11 mouse cellular contexts compared by ENCODE assay signal in the genomic region with DNA sequence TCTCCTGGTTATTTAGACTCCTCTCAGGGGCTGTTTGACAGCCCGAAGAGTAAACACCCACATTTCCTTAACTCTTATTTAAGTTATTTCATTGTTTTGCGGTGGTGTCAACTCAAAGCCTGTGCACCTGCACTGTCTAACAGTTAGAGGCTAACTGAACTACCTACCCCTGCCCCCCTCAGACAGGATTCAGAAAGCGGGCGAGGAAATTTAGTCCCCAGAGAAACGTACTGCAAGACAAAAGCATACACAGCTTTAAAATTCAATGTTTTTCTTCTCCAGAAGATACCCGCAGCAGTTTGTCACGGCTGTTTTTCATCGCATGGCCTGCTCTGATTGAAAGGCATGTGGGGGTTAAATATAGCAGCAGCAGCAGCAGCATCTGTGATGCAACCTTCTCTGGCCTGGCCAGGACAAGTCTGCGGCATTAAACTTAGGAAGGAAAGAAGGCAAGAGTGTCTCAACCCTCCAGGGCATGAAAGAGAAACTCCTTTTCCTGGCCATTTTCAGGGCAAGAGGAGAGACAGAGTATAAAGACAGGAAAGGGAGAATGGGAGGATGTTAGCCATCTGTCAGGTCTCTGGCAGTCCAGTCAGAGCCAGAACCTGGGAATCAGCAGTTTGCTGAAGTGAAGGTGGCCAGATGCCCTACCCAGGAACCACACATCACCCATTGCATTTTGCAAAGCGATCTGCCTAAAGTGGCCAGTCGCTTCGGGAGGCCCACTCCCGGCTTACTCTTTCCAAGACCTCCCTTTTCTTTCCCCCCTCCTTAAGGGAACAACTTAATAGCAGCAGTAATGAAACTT. TPM values are rescaled to one million over a fixed set of nuclear protein-coding genes. Genes with fewer than 3 reads are reported as not detected.
A peak's percentile ranks its signal among the peaks of the same experiment; 100 is the strongest.
DNase-seq lines count a peak whose midpoint lies in the region; ATAC-seq lines count a peak whose summit lies in the region.
"Had no signal": no experiment of that assay in that cellular context is flagged by ENCODE, and none has a peak within 500 bp of the region (broad histone marks: within the 10 kb centered on the region; RNA-seq: fewer than 3 reads in every experiment).

No protein-coding gene starts in this region.

- H3K4me3 ChIP-seq in heart, embryonic 15.5 days = no peak overlapping the region

- no peaks in the 10 kb centered on the region for H3K36me3 ChIP-seq in heart, embryonic 15.5 days

- H3K4me2 ChIP-seq in heart, embryonic 15.5 days = peak overlapping the region; percentile 26; the same call in 1 of the 2 replicates

- no peaks in the 10 kb centered on the region for H3K27me3 ChIP-seq in heart, embryonic 15.5 days

- H3K4me1 ChIP-seq in heart, embryonic 15.5 days (replicated peaks) = peaks cover 19% of the 10 kb centered on the region

- no peak overlapping the region for H3K9ac ChIP-seq in heart, embryonic 15.5 days

- H3K27ac ChIP-seq in heart, embryonic 15.5 days = peak overlapping the region; percentile 74

- no peak for ATAC-seq in heart, embryonic 15.5 days (replicated peaks; ENCODE audit: insufficient number of reproducible peaks, insufficient read depth, low FRiP score, low read depth)
- ATAC-seq: forebrain, embryonic 16.5 days; intestine, postnatal 0 days had no signal

- WGBS in heart, embryonic 15.5 days = 29% methylated on average over 13 of the region's 13 CpGs

- DNase-seq in embryo, embryonic 10.5 days (ENCODE audit: low spot score) = peak; percentile 14
- DNase-seq in embryo, embryonic 10 days (ENCODE audit: low spot score) = no peak
- DNase-seq in ovary, postnatal 14 days (ENCODE audit: low spot score) = peak; percentile 6
- DNase-seq in ovary, postnatal 10 days (ENCODE audit: low spot score) = no peak
- DNase-seq in right cerebral cortex, postnatal 14 days = no peak
- no peak for DNase-seq in frontal cortex, adult 2 months (ENCODE audit: extremely low spot score in 1 of 2, low spot score in 1 of 2)
- no peak for DNase-seq in urinary bladder, adult 18-20 months (ENCODE audit: low spot score in 2 of 2)
- DNase-seq: liver had no signal

- no peaks in the 10 kb centered on the region for H3K9me3 ChIP-seq in heart, embryonic 15.5 days (replicated peaks)

RNA-seq across cellular contexts. Expression of a gene that starts 53.9 kb away (rescaled TPM):
- 11.0 and 12.5 TPM in 2 replicates for polyA plus RNA-seq in heart, embryonic 15.5 days (2015; fragmentation: Nextera tagmentation; extraction: Ambion mirVana)
- polyA plus RNA-seq in frontal cortex, adult 2 months (2012; rRNA removed) = 19.7 and 20.1 TPM in 2 replicates

Comparison
In these comparisons a context has a peak if more than half of its experiments do, and no peak if none do; other contexts are left out.
1. DNase-seq: peak in embryo, embryonic 10.5 days (single experiment) and ovary, postnatal 14 days (single experiment); none in embryo, embryonic 10 days (single experiment), ovary, postnatal 10 days (single experiment), right cerebral cortex, postnatal 14 days (single experiment), frontal cortex, adult 2 months (0 of 2) and urinary bladder, adult 18-20 months (0 of 2).